Mouse (Mus musculus) lung, postnatal 4 days (tissue): Measurements from ENCODE around the gene Spn.
"Not testable (repeated sequence)": the region's sequence is repeated elsewhere in the genome, so short reads cannot be mapped to it uniquely, and the experiment has no call there.

ENCODE experiments used
- DNase-seq, 2 experiments: peaks; one replicate each; pipeline ENCODE4 v3.0.0; 2021

Spn gene

DNA sequence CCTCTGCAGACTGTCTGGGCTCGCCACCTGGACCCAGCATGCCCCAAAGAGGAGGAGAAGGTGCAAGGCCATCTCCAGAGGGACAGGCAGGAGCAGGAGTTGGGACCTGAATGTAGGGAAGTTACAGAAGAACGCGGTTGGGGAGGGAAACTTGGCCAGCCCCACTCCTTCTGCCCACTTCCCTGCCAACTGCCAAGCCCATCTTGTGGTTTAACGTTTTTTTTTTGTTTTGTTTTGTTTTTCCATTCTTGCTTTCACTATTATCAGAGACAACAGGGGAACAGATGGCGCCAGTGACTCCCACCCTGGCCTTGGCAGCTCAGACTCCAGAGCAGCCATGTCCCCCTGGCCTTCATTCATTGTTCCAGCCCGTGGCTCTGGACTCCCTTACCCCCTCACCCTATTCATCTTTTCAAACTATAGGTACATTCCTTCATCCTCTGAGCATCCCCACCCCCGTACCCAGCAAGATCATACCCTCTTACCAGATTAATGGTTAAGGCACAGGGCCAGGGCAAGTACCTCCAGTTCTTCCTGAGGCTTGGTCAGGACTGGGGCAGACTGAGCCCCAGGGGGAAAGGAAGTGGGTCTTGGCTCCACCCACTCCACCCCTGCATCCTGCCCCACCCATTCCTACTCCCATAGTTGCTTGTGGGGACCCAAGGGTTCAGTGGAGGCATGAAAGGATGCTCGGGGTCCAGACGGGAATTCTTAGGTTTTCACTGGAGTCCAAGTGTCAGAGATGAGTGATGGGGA lies at the start of gene Spn:
Gene Spn, minus strand, starts transcription at position 562 of the 756 bp plus-strand sequence.
- no peak for DNase-seq

DNA sequence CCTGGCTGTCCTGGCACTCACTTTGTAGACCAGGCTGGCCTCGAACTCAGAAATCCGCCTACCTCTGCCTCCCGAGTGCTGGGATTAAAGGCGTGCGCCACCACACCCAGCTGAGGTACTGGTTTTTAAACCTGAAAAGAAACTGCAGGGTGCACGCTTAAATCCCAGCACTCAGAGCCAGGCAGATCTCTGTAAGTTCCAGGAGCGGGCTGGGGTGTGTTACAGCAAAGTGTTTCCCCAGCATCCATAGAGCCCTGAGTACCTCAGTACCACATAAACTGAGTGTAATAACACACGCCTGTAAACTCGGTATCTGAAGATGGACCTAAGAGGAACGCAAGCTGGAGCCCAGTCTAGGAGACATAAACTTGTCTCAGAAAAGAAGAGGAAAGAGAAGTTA lies 49.7 kb upstream of the Spn start:
- DNase-seq = no peak

DNA sequence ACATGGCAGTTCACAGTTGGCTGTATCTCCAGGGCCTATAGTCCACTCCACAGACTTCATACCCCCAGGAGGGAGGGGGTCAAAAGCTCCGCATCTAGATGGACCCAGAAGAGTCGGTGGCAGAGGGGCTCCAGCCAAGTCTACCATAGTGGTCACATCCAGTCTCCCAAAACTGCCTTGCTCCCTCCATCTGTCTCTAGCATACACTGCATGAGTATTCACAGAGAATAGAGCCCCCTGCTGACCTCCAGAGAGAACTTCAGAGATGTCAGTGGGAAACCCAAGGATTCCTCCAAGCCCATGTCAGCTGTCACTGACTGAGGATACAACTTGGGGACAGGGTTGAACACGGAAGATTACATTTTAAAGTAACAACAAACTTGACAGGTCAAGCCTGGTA lies 48.0 kb upstream of the Spn start:
- no peak for DNase-seq

DNA sequence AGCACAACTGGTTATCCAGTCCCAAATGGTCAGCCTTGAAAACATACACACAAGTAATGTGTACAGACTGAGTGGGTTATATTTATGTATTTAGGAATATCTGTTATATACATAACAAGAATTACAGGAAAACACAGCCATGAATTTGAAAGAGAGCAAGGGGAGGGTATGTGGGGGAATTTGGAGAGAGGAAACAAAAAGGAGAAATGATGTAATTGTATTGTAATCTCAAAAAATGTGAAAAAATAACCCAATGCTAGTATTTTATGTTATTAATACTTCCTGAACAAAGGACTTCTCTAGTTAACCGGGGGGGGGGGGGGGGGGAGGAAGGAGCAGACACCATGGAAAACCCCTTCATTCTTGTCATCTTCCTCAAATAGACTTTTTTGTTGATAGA lies 47.1 kb upstream of the Spn start:
- no peak for DNase-seq

DNA sequence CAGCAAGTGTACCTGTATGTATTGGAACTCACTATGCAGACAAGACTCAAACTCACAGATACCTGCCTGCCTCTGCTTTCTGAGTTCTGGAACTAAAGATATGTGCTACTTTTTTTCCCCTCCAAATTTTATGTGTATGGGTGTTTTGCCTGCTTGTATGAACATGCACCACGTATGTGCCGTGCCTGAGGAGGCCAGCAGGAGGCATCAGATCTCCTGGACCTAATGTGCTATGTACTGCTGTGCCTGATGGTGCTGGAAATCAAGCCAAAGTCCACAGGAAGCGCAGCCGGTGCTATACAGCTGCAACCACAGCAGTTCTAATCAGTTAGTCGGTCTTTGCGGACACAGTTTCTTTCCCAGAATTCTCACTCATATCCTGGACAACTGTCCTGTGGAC lies 46.2 kb upstream of the Spn start:
- DNase-seq = peak in 1 of 2 experiments; percentile 30

DNA sequence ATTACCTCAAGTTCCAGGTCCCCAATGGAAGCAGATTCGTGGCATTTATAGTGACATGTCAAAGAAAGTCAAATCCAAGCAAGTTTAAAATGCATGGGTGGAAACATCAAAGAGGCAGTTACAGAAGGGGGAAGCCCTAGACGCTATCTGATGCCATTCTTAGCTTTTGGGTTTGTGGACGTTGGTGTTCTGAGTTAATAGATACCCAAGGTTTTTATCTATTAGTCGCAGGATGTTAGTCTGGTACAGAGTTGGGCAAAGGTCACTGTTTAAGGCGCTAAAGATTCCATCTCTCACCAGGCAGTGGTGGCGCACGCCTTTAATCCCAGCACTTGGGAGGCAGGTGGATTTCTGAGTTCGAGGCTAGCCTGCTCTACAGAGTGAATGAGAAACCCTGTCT lies 45.7 kb upstream of the Spn start:
- no peak for DNase-seq

DNA sequence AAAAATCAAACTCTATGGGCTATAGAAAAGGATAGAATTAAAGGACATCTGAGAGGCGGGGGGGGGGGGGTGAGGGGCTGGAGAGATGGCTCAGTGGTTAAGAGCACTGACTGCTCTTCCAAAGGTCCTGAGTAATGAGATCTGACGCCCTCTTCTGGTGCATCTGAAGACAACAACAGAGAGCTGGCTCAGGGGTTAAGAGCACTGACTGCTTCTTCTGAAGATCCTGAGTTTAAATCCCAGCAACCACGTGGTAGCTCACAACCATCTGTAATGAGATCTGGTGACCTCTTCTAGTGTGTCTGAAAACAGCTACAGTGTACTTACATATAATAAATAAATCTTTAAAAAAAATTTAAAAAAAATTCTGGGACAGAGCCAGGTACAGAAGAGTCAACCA lies 44.1 kb upstream of the Spn start:
- DNase-seq = not testable (repeated sequence)

DNA sequence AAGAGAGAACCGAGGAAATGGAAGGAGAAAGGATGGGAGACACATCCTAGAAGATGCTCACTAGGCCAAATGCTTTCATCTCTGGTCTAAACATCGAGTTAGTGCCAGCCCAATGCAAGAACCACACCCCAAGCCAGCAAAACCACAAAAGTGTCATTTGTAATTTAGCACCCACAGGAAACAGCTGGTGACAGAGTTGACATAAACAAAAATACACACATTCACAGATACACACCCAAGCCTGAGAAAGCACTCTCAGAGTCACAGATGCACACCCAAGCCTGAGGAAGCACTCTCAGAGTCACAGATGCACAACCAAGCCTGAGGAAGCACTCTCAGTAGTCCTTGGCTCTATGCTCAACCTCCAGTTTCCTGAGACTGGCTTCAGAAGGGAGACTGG lies 43.2 kb upstream of the Spn start:
- DNase-seq = no peak

DNA sequence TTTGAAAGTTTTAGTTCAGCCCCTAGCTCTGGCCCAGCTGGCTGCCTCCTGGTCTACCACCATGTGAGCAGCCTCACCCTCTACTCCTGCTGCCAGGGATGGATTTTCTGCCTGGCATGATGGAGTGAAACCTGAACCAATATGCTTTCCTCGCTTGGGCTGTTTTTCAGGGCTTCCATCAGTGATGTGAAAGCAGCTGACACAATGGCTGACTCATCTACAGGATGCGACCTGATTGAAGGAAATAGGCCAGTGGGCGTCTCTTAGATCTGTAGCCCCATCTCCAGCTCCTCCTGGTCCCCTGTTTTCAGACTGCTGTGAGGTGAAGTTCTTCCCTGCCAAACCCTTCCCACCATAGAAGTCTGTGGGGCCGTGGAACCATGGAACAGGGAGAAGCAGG lies 39.3 kb upstream of the Spn start:
- DNase-seq = no peak

DNA sequence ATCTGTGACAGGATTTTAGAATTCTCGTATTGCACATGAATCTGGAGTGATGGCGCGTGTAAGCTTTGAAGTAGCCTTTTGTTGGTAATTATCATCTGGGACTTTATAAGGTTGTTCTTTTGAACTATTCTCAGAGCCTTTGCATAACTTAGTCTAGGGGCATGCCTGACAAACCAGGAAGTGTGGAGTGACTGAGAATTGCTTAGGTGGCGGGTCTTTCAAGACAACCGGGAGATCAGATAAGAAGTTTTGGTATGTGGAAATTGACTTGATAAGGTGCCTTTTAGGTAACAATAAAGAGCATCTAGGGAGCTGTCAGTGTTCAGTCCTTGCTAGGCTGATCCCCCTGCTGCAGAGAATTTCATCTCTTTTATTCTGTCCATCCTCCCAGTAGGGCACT lies 28.9 kb upstream of the Spn start:
- DNase-seq = no peak

DNA sequence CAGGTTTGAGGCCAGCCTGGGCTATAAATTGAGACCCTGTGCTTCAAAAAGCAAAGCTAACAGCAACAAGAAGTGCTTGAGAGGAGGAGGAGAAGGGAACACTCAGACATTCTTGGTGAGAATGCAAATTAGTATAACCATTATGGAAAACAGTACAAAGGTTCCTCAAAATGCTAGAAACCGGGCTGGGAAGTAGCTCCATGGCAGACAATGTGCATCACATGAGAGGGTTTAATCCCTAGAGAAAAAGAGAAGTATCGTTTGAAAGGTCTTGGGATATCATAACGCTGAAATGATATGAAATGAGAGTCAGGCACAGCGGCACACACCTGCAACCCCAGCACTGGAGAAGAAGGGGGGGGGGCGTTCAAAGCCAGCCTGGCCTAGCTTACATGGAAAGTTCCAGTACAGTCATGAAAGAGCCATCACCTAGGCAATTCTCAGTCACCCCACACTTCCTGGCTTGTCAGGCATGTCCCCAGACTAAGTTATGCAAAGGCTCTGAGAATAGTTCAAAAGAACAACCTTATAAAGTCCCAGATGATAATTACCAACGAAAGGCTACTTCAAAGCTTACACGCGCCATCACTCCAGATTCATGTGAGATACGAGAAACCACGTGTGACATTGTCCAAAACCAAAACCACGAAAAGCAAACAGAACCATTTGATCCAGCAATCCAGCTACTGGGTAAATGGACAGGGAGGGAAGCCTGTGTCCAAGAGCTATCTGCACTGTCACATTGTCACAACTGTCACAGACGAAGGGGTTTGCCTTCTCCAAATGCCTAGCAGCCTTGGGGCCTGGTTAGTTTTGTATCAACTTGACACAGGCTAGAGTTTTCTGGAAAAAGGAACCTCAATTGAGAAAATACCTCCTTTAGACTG lies 28.2 kb upstream of the Spn start:
- DNase-seq = no peak

DNA sequence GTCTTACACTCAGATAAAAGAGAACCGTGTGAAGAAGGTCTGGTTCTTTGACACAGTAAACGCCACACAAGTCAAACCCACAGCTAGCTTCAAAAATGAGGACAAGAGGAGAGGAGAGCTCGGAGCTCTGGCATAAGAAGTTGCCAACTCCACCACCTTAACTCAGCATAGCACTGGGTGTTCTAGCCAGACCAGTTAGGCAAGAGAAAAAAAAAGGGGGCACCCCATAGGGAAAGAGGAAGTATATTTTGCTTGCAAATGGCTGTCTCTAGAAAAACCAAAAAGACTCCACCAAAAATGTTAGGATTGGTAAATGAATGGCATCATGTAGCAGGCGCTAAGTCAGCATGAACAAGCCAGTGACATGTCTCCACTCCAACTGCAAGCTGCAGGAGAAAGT lies 26.4 kb upstream of the Spn start:
- DNase-seq = no peak

DNA sequence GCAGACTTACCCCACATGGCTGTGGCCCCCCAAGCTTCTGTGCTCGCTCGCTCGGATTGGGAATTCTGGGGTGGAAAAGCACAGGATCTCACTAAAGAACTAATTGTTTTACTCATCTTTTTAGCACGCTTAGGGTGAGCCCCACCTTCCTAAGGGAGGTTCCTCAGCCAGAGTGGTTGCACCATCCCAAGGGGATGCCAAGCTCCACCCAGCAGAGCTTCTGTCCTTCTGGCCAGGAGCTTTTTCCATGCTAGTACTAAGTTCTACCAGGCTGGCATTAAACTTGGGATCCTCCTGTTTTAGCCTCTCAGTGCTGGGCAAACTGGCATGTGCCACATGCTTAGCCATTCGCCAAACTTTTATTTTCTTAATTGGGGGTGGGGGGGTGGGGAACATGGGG lies 24.9 kb upstream of the Spn start:
- DNase-seq = no peak

DNA sequence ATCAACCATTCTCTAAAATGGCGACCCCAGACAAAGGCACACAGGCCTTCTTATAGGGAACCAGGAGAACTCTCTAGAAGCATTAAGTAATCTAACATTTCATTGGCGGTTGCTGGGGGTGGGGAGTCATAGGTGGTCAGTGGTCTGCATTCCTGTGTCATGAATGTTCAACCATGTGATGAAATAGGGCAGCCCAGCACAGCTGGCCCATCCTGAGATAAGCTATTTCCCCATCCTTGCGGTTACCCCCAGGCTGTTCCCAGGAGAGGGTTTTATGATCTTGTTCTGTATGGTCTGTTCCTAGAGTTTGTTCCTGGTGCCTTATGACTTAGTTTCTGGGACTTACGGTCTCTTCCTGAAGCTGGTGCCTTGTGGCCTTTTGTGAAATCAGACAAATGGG lies 19.9 kb upstream of the Spn start:
- DNase-seq = no peak

DNA sequence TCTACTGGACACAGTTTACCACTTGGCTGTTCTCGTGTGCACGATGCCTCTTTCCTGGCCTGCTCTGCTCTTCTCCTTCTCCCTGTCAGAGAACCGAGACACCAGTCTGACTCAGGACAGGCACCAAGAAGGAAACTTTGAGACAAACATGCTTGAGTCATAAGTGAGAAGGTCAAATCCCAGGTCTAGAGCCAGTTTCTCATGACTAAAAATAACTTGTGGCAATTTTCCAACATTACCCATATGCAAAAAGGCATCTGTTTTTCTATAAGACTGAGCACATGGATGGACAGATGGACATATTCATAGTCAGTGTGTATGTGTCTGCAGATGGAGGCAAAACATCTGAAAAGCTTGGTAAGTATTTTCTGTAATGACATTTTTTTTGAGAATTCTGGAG lies 15.9 kb upstream of the Spn start:
- DNase-seq = no peak

DNA sequence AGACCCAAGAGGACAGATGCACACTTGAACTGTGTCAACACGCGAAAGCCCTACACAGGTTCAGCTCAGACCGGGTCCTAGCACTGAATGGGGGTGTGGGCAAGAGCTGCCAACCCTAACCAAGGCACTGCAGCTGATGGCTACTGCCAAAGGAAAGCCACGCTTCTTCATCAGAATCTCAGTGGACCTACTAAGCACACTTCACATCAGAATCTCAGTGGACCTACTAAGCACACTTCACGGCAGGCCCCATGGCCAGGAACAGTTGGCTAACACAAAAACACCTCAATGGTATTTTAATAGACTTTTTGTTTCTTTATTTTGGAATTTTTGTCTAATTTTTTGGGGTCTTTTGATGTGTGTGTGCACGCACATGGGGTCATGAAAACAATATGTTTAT lies 14.8 kb upstream of the Spn start:
- DNase-seq = no peak

DNA sequence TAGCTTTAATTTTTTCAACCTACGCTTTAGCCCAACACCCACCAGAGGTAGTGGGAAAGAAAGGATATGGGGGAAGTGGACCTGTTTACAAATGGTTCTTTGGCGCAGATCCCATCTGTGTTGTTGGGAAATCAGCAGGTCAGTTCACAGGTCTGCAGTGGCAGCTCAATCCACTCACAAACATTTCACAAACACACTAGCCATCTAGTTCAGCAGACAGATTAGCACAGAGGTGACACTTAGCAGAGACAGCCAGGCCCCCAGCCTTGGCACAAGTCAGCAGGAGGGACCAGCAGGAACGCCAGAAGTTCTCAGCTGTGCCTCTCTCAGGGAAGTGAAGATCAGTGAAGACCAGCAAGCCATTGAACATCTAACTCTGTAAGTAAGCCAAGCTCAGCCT lies 10.3 kb upstream of the Spn start:
- DNase-seq = peak in 1 of 2 experiments; percentile 71

DNA sequence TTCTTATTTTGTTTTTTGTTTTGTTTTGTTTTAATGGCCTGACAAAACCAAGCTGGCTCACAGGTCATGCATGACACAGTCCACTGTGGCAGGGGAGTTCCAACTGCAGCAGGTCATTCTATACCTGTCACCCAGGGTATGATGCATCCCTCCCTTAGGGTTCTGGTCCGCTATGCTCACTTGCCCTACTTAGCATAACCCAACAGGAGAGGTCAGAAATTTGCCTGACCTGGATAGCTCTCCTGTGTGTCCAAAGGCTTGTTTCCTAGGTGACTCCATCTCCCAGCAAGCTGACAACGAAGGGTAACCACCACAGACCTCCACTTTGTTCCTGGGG lies 8.6 kb upstream of the Spn start:
- no peak for DNase-seq

DNA sequence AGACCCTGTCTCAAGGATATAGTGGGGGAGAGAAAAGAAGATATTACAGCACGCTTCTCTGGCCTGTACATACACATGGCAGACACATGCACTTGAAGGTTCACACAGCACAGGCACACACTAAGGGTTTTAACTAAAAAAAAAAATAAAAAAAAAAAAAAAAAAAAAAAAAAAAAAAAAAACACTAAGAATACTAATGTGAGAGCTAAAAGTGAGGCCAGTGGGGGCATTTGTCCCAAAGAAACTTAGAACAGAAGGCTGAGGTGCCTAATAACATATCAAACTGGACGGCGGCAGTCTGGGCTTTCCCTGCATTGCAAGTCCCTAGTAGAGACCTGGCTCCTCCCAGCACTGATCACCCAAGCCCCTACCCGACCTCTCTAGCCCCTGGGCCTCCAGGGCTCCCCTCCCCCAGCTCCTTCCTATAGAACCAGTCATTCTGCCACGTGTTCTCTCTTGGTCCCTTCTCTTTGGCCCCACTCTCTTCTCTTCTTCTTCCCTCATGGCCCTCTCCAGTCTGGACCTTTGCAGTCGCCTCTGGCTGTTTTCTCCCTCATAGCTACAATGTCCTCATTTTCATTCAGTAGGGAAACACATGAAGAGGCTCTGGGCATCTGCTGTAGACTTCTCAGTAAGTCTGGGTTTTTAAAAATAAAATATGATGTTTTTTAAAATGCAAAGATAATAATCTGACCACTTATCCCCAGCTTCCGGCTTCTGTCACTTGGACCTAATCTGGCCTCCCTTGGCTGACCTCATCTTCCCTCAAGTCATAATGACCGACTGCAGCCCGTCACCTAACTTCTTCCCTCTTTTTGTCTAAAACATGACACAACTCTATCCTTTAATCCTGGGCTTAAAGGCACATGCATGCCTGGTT lies 8.0 kb upstream of the Spn start:
- no peak for DNase-seq

DNA sequence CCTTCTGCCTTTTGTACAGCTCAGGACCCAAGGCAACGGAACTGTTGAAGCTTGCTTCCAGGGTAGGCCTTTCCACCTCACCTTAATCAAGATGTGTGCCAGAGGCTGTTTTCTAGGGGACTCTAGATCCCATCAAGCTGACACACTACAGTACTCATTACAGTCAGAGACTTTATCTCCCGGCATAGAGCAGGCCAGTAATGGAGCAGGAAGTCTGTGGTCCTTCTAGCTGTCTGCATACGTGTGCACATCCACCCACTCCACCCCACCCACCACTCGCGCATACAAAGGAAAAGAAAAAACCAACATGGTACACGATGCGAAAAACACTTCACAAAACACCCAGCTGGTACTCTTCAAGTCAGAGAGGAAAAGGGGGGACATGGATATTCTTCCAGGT lies 6.8 kb upstream of the Spn start:
- DNase-seq = no peak

DNA sequence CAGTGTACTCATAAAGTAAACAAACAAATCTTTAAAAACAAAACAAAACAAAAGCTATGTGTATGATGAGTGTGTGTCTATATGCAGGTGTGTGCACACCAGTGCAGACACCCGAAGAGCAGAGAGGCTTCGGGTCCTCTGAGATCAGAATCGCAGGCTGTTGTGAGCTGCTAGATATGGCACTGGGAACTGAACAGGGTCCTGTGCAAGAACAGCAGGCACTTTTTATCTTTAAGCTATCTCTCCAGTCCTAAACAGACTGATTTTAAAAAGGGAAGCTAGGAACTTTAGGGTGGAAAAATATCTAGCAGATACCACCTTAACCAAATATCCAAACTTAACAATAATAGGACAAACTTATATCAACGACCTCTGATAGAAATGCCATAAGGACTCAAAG lies 5.0 kb upstream of the Spn start:
- DNase-seq = no peak

DNA sequence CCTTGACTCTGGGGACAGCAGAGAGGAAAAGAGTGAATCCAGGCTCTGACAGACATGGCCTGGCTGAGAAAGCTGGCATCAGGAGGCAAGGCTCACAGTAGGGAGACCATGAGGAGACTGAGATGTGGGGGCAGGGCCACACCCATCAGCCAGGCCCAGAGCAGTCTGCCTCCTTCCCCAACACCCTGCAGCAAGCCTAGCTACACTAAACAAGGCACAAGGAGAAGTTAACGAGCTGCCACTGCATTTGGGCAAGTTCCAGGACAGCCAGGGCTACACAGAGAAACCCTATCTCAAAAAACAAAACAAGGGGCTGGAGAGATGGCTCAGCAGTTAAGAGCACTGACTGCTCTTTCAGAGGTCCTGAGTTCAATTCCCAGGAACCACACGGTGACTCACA lies 4.6 kb upstream of the Spn start:
- DNase-seq = peak in 1 of 2 experiments; percentile 40

DNA sequence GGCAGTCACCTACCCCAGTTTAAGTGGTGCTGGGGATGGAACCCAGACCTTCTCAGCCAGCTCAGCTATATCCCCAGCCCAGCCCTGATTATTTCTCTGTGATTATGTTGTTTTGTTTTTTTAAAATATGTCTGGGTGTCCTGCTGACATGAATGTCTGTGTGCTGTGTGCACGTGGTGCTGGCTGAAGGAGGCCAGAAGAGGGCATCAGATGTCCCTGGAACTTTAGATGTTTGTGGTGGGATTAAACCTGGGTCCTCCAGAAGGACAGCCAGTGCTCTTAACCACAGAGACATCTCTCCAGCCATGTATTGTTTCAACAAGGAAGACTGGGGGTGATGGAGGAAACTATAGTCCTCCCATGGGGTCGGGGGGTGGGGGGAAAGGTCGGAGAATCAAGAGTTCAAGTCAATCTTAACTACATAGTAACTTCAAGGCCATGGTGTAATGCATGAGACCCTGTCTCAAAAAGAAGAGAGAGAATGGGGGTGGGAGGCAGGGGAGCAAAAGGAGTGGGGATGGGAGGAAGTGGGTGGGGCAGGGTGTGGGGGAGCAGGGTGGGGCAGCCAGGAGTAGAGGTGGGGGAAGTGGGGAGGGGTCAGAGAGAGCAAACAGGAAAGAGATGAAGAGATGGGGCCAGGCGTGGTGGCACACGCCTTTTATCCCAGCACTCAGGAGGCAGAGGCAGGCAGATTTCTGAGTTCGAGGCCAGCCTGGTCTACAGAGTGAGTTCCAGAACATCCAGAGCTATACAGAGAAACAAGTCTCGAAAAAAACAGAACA lies 3.2 kb upstream of the Spn start:
- no peak for DNase-seq
